Mouse (Mus musculus) spleen, adult 2 months (tissue): ENCODE results near the gene Grip1.

ENCODE experiments used
- CTCF ChIP-seq: fragments of 200-500 bp; IDR thresholded peaks from 2 replicates; pipeline ENCODE4 v1.5.1; 2011; ENCODE audit warnings: mild to moderate bottlenecking, inconsistent platforms; ENCODE audit not compliant: insufficient read depth, insufficient read length, insufficient replicate concordance; ENCODE audit errors: extremely low read depth
- POLR2A ChIP-seq: fragments of 200-500 bp; IDR thresholded peaks from 2 replicates; pipeline ENCODE4 v1.6.1; 2011; ENCODE audit warnings: low read depth, low read length, inconsistent platforms

- no peak for TF ChIP-seq CTCF
- no peak for TF ChIP-seq POLR2A
Measured at GRCm38 (mm10) chr10:119616078-119616477, 162.4 kb downstream of the Grip1 start.
